Mouse (Mus musculus): ENCODE measurements around the gene Leng9. TPM values are rescaled to one million over a fixed set of nuclear protein-coding genes. Genes with fewer than 3 reads are reported as not detected.
"Not testable (repeated sequence)": the region's sequence is repeated elsewhere in the genome, so short reads cannot be mapped to it uniquely, and the experiment has no call there.

The Leng9 gene
- total and polyA plus RNA-seq, 2 experiments from 2014 or later = 4.2 to 4.4 TPM

DNA sequence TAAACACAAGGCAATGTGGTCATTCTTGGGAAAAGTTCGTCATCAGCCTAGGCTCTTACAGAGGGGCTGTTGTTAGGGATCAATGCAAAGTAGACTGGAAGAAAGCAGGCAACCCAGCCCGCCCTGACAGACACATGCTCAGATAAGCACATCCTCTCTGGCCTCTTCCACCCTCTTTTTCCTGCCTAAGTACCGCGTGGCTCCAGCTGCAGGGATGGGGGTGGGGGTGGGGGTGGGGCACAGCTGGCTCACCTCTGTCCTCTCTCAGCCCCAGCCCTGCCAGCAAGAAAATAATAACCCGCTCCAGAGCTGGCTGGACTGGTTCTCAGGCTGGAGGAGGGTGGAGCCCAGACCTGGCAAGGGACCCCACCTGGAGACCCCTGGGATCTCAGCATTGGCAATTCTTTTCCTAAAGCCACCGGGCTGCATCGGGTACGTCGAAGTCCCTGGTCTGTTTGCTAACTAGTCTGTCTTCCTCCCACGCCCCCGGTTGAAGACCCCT, 13.4 kb upstream of the Leng9 start:
- Histone ChIP-seq H3K4me2 (ENCODE audit: low read depth, low read length) (peak overlapping the region; percentile 62), H3K27ac (no peak overlapping the region), H3K4me3 (ENCODE audit: low read length) (peak overlapping the region; percentile 34), H3K4me1 (ENCODE audit: insufficient read depth, low read length) (peaks cover 2% of the 10 kb centered on the region; the same call in 1 of the 2 replicates), H3K27me3 (ENCODE audit: insufficient read depth, low read length) (no peaks in the 10 kb centered on the region), H3K36me3 (ENCODE audit: insufficient read depth, low read length) (no peaks in the 10 kb centered on the region), H3K9ac (replicated peaks; ENCODE audit: low read length) (no peak overlapping the region), H3K9me3 (ENCODE audit: low read length) (no peaks in the 10 kb centered on the region)
- DNase-seq (ENCODE audit: low spot score) = no peak
- 2% methylated on average over 11 of the region's 11 CpGs for WGBS
- no peak for TF ChIP-seq CTCF (IDR thresholded peaks at IDR 0.05; ENCODE audit: low read depth)
- peak; percentile 46; the same call in 1 of the 2 replicates for ATAC-seq

DNA sequence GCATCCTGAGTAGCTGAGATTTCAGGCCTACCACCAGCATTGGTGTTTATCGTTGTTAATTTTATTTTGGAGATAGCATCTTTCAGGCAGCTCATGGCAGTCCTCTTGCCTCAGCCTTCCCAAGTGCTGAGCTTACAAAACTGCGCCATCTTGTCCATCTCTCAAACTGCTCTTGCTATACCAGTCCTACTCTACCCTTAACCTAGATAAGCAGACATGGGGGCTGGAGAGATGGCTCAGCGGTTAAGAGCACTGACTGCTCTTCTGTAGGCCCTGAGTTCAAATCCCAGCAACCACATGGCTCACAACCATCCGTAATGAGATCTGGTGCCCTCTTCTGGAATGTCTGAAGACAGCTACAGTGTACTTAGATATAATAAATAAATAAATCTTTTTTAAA, 11.4 kb upstream of the Leng9 start:
- DNase-seq (ENCODE audit: low spot score); H3K27ac ChIP-seq; H3K4me2 ChIP-seq (ENCODE audit: low read depth, low read length); H3K9me3 ChIP-seq (ENCODE audit: low read length); H3K4me3 ChIP-seq (ENCODE audit: low read length); H3K36me3 ChIP-seq (ENCODE audit: insufficient read depth, low read length); H3K4me1 ChIP-seq (ENCODE audit: insufficient read depth, low read length); ATAC-seq; H3K9ac ChIP-seq (replicated peaks; ENCODE audit: low read length); H3K27me3 ChIP-seq (ENCODE audit: insufficient read depth, low read length): not testable (repeated sequence)
- WGBS = 93% methylated on average over 4 of the region's 4 CpGs

DNA sequence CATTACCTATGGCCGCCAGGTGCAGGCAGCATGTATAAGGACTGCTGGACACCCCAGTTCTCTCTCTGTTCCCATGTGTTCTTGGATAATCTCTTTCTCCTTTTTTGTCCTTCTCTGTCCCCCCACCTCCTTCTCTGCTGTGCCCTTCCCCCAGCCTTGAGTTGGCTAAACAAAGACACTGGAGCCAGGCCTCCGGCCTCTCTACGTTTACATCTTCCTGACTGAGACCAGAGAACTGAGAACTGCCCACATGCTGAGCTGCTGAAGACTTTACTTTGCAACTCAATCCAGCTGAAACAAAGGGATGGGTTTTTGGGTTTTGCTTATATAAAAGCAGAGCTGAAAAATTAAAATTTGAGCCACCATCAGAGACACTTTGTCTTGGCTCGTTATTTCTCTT, 4.8 kb upstream of the Leng9 start:
- no peak for ATAC-seq
- Histone ChIP-seq H3K27me3 (ENCODE audit: insufficient read depth, low read length) (0 out of 2 replicates have a peak, but pooled peaks cover 3% of the 10 kb centered on the region), H3K9ac (replicated peaks; ENCODE audit: low read length) (no peak overlapping the region), H3K4me3 (ENCODE audit: low read length) (no peak overlapping the region), H3K36me3 (ENCODE audit: insufficient read depth, low read length) (no peaks in the 10 kb centered on the region), H3K4me1 (ENCODE audit: insufficient read depth, low read length) (peaks cover 8% of the 10 kb centered on the region; the same call in 1 of the 2 replicates), H3K9me3 (ENCODE audit: low read length) (no peaks in the 10 kb centered on the region), H3K27ac (no peak overlapping the region), H3K4me2 (ENCODE audit: low read depth, low read length) (no peak overlapping the region)
- DNase-seq (ENCODE audit: low spot score) = no peak
- WGBS = 35% methylated on average over 4 of the region's 4 CpGs
- TF ChIP-seq CTCF (IDR thresholded peaks at IDR 0.05; ENCODE audit: low read depth) = no peak

DNA sequence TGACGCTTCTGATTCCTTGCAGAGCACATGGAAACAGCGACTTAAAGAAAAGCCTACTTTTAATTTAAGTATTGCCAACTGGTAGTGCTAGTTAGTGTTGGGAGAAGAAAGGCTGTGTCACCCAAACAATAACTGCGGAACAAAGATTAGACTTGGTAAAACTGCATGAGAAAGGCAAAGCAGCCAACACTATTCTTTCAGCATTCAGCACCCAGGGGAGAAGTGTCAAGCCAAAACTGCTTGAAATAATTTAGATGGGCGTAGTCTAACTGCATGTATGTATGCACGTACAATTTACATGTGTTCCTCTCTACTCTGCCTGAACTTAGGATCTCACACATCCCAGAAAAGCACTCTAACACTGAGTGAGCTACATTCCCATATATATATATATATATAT, 4.2 kb upstream of the Leng9 start:
- H3K4me2 ChIP-seq (ENCODE audit: low read depth, low read length) = no peak overlapping the region
- no peak overlapping the region for H3K9ac ChIP-seq (replicated peaks; ENCODE audit: low read length)
- no peak overlapping the region for H3K27ac ChIP-seq
- H3K36me3 ChIP-seq (ENCODE audit: insufficient read depth, low read length) = no peaks in the 10 kb centered on the region
- ATAC-seq (no peak), DNase-seq (ENCODE audit: low spot score) (no peak)
- H3K4me1 ChIP-seq (ENCODE audit: insufficient read depth, low read length) = peaks cover 8% of the 10 kb centered on the region; the same call in 1 of the 2 replicates
- H3K4me3 ChIP-seq (ENCODE audit: low read length) = no peak overlapping the region
- WGBS = 67% methylated on average over 5 of the region's 5 CpGs
- H3K9me3 ChIP-seq (ENCODE audit: low read length) = no peaks in the 10 kb centered on the region
- TF ChIP-seq CTCF (IDR thresholded peaks at IDR 0.05; ENCODE audit: low read depth) = no peak
- 0 out of 2 replicates have a peak, but pooled peaks cover 3% of the 10 kb centered on the region for H3K27me3 ChIP-seq (ENCODE audit: insufficient read depth, low read length)

DNA sequence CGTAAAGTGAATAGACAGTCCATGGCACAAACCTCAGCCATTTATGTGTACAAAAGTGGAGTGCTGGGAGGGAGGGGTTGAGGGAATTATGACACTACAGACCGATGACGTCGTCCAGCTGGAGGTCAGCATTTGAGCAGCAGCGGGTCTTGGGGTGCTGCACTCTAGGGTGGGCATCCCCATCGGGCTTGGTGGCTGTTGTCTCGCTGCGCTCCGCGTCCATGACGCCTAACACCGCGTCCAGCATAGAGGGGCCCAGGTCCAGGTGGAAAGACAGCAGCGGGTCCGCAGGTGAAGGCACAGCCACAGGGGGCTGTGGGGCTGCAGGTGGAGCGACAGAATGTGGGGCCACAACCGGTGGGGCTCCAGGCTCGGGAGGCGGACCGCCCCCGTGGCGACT, 1.1 kb upstream of the Leng9 start:
- TF ChIP-seq CTCF (IDR thresholded peaks at IDR 0.05; ENCODE audit: low read depth) = no peak
- H3K4me2 ChIP-seq (ENCODE audit: low read depth, low read length) = peak overlapping the region; percentile 96
- H3K4me1 ChIP-seq (ENCODE audit: insufficient read depth, low read length) = peaks cover 16% of the 10 kb centered on the region; the same call in 1 of the 2 replicates
- no peaks in the 10 kb centered on the region for H3K9me3 ChIP-seq (ENCODE audit: low read length)
- WGBS = 8% methylated on average over 22 of the region's 22 CpGs
- H3K9ac ChIP-seq (replicated peaks; ENCODE audit: low read length) = peak overlapping the region; percentile 66; the same call in 1 of the 2 replicates
- no peak overlapping the region for H3K27ac ChIP-seq
- ATAC-seq (peak; percentile 18), DNase-seq (ENCODE audit: low spot score) (no peak)
- H3K36me3 ChIP-seq (ENCODE audit: insufficient read depth, low read length) = peaks cover 14% of the 10 kb centered on the region
- H3K27me3 ChIP-seq (ENCODE audit: insufficient read depth, low read length) = 0 out of 2 replicates have a peak, but pooled peaks cover 3% of the 10 kb centered on the region
- H3K4me3 ChIP-seq (ENCODE audit: low read length) = peak overlapping the region; percentile 52

DNA sequence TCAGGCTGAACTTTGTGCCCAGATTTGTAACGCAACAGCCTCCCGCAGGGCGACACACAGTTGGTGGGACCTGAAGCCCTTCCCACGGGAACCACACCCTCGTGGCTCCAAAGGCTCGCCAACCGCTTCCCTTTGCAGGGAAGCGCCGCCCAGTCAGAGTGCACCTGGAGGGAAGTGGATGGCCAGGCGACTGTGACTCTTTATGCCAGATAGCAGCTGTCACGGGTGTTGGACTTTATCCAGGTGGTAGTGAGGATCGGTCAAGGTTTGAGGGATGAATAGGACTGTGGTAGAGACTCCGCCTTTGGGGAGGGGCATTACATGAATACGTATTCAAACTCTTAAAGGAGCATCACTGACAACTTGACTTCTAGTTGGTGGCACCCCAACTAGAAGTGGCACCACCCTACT, 642 bp upstream of the Leng9 start:
- no peaks in the 10 kb centered on the region for H3K9me3 ChIP-seq (ENCODE audit: low read length)
- peak overlapping the region; percentile 66; the same call in 1 of the 2 replicates for H3K9ac ChIP-seq (replicated peaks; ENCODE audit: low read length)
- WGBS = 6% methylated on average over 14 of the region's 14 CpGs
- H3K27ac ChIP-seq = 0 out of 2 replicates have a peak overlapping the region, but pooled peaks have one; percentile 91
- H3K4me2 ChIP-seq (ENCODE audit: low read depth, low read length) = peak overlapping the region; percentile 96
- DNase-seq (ENCODE audit: low spot score) = peak; percentile 74
- ATAC-seq = peak; percentile 30
- peak overlapping the region; percentile 52 for H3K4me3 ChIP-seq (ENCODE audit: low read length)
- no peak for TF ChIP-seq CTCF (IDR thresholded peaks at IDR 0.05; ENCODE audit: low read depth)
- 0 out of 2 replicates have a peak, but pooled peaks cover 3% of the 10 kb centered on the region for H3K27me3 ChIP-seq (ENCODE audit: insufficient read depth, low read length)
- H3K4me1 ChIP-seq (ENCODE audit: insufficient read depth, low read length) = peaks cover 16% of the 10 kb centered on the region; the same call in 1 of the 2 replicates
- H3K36me3 ChIP-seq (ENCODE audit: insufficient read depth, low read length) = peaks cover 17% of the 10 kb centered on the region
